Mouse (Mus musculus) spleen, postnatal 14 days (tissue): ENCODE measurements around the gene Mapkapk2.
"Not testable (repeated sequence)": the region's sequence is repeated elsewhere in the genome, so short reads cannot be mapped to it uniquely, and the experiment has no call there.

ENCODE experiments used
- DNase-seq, 2 experiments: peaks; one replicate each; pipeline ENCODE4 v3.0.0; 2021 to 2022; ENCODE audit warnings: low spot score in 2 of 2

Mapkapk2 gene

DNA sequence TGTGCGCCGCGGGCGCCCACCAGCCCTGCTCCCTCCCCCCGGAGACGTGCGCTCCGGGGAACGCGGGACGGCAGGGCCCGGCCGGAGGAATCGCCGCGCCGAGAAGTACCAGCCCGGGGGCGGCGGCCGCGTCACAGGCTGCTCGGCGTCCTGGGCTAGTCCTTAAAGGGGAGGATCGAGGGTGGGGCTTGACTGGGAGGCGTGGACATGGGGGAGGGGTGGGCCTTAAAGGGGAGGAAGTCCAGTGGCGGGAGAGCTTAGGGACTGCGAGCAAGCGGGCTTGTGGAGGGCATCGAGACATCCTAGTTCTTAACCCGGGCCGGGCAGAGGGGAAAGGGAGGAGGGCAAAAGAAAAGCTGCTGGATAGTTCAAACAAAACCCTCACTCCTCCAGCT lies at the start of gene Mapkapk2:
Gene Mapkapk2, minus strand, starts transcription at position 127 of the 395 bp plus-strand sequence.
- DNase-seq, result peak; percentile 83 to 87

DNA sequence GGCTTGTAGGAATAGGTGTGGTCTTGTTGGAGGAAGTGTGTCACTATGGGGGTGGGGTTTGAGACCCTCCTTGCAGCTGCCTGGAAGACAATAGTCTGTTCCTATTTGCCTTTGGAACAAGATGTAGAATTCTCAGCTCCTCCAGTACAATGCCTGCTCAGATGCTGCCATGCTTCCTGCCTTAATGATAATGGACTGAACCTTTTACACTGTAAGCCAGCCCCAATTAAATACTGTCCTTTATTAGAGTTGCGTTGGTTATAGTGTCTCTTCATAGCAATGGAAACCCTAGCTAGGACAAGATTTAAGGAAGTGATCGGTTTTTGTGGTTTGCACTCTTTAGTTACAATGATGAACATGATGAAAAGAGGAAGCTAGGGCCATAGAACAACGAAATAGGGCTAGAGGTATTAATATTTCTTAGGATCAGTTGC lies 48.6 kb upstream of the Mapkapk2 start:
- DNase-seq, result no peak

DNA sequence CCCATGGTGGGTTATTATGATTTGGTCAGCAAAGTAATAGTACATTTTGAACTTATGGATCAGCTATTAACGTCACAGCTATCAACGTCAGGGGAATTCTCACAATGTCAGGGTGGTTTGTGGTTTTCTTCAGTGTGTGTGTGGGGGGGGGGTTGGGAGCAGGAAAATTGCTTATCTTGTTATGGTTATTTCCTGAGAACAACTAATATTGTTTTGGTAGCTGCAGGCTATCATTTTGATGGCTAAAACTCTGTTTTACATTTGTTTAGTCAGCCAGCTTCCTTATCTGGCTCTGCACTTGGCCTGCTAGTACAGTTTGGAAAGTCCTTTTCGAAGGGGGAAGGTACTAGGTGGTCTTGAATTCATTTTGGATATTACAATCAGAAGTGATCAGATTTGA lies 47.6 kb upstream of the Mapkapk2 start:
- not testable (repeated sequence) for DNase-seq

DNA sequence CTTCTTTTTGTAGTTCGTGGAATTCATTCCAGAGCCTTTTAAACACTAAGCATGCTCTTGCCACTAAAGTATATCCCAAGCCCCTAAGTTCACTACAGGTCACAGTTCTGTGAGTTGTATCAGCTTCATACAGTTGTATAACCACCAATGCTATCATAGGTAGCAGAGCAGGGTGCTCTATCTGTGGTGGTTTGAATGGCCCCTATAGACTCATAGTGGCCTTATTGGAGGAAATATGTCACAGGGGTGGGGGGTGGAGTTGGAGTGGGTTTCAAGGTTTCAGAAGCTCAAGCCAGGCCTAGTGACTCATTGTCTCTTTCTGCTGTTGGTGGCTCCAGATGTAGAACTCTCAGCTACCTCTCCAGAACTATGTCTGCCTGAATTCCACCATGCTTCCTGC lies 44.8 kb upstream of the Mapkapk2 start:
- DNase-seq, result no peak

DNA sequence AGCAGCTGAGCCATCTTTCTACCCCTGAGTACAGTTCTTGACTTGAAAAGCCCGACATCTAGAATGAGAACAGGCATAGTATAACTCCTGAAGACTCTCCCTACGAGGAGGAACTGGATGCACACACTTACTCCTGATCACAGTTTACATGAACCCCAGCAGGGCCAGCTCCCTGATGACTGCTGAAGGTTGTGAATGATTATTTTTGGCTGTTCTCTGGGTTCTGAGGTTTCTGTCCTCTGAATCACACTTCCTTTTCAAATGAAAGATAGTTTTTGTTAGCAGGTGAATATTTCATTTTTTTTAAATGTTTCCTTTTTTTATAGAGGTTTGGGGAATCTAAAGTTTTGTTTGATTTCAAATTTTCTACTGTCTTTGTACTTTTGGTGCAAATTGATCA lies 43.8 kb upstream of the Mapkapk2 start:
- no peak for DNase-seq

DNA sequence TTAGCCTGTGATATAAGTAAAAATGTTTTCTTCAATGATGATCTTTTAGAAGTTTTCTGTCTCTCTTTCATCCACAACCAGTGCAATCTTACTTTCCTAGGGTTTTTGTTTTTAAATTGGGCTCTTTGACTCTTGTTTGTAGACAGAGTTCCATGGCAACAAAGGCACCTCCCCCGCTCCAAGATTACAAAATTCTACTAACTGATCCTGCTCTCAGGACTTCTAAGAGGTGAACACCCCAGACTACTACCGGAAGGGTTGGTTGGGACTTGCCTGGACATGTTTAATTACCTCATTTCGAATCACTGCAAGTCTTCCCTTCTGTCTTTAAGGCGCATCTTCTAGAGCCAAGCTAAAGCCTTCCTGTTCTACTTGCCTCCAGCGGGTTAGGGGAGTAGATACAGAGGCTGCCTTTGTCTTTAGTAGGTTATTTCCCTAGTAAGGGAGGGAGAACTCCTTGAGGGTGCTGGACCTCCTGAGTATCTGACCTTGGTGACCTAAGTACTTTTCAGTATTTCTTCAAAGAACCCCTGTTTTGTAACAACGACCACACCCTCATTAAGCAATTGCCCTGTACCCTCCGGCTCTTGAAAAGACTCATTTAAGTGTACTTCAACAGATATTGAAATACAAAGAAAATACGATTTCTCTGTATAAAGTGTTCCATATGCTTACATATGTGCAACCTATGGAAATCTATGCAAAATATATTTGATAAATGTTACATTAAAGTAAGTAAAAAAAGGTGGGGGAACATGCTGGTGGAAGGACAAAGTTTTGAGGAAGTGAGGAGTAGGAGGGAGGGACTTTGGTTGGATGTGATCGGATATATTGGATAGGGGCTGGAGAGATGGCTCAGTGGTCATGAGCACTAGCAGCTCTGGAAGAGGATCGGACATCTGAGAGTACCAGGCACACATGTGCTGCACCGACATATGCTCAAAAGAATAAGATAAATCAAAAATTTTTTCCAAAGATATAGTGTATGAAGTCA lies 41.8 kb upstream of the Mapkapk2 start:
- DNase-seq, result no peak

DNA sequence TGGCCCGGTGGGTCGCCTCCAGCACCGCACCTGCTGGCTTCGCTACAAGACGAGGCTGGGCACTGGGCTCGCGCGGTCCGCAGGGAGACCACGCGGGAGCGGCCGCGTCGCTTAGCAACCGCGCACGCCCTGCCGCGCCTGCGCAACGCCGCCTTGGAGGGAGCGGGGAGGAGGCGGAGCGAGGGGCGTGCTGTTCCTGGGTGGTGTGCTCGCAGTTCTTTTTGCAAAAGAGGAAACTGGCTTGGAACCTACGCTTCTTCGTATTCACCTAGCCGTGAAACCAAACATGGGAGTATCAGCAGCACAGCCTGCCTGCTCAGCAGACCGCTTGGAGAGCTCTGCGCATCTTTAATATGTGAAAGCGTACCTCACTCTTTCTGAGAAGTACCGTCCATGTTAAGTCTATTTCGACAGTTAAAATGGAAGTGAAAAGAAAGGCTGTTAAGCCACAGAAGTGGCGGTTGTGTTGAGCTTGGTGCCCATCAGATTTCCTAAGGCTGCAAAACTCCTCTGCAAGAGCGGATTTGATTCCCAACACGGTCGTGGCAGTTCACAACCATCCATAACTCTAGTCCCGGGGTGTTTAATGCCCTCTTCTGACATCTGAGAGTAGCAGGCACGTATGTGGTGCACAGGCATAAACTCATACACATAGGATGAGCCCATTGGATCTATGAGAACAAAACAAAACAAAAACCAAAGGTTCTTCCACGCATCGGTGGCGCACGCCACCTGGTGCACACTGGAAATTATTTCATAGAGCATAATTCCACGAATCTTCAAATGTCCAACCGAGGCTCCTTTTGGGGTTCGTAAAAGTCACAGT lies 40.8 kb upstream of the Mapkapk2 start, which contains the start of gene Dyrk3:
Gene Dyrk3, minus strand, starts transcription at position 150 of the 826 bp plus-strand sequence.
- peak; percentile 85 to 90 for DNase-seq

DNA sequence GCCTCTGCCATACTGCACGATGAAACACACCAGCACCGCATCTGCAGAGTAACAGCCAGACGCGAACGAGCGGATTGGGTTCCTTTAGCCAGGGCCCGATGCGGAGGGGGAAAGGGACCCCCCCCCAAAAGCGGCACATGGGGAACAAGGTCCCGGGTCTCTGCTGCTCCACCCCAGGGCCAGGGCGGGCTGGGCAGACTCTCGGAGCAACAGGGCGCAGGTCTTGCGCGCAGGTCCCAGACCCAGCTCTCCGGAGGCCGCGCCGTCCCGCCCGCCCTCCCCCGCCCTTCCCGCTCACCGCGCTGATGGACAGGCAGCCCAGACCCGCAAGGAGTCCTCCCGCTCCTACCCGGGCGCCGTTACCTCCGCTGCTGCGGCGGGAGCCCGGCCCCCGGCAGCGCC lies 40.1 kb upstream of the Mapkapk2 start:
- peak in 1 of 2 experiments; percentile 33 for DNase-seq

DNA sequence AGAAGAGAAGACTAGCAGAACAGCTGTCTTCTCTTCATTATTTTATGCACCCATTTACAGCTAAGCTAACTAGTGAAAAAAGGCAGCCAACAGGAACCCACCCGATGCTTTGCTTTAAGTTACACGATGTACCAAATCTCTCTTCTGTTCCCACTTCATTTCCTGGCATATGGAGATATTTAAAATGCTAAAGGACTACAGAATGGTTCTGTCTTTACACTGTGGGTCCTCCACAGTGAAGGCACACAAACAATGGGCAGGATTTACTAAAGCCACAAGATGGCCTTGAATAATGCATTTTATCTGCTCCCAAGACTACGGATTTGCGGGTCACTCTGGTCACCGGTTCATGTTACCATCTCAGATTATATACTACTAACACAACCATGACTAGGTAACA lies 39.5 kb upstream of the Mapkapk2 start:
- DNase-seq, result no peak

DNA sequence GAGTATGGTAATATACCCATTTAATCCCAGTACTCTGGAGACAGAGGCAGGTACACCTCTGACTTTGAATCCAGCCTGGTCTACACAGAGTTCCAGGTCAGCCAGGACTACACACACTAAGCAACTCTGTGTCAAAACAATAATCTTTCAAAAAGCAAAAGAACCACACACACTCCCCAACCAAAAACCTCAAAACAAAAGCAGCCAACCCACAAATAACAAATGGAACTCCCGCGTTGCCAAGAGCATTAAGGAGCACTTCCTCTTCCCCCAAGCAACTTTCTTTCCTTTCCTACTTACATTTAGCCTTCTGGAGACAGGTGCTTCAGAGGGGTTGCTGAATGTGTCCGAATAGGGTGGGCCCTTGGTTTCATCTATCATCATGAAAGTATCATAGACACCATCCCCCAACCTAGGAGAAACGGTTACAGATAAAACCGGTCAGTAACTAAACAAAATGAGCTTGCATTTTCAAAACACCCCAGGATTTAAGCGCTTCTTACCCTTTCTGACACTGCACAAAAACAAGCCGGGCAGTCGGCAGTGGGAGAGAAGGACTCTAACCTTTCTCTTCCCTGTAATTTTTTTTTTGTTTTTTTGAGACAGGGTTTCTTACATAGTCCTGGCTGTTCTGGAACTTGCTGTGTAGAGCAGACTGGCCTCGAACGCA lies 38.5 kb upstream of the Mapkapk2 start:
- DNase-seq, result no peak

DNA sequence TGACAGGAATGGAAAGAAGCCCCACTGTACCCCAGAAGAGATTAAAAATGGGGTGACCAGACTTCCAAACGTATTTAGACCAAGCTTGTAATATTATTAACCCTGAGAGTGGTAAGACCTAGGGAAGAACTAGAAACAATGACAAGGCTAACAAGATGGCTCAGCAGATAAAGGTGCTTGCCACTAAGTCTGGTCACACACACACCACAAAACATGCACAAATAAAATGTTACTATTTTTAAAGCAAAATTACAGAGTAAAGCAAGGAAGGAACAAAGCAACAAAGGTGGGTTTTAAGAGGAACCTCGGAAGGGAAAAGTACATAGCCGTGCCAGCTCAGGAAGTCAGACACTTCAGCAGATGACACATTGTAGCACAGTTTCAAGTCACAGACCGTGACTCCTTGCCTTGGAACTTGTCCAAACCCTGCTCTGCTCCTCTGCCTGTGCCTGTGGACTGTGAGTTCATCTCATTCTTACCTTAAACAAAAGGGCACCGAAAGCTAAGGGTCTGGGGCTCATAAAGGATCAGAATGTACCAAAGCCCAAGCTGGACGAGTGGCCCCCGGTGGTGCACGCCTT lies 37.4 kb upstream of the Mapkapk2 start:
- peak in 1 of 2 experiments; percentile 38 for DNase-seq

DNA sequence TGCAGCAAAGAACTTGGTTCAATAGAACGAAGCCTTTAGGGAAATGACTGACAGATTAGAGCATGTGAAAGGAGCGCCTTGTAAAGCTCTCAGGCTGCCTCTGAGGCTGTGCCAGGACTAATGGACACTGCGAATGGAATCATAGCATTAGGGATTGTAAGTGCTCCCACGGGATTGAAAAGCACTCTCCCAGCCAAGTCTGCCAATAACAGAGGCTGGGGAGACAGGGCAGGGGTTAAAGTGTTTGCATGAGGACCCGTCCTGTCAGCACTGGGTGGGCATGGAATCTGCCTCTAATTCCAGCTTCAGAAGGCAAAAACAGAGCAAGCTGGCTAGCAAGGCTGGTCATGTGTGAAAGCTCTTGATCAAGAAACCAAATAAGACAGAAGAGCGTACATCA lies 36.6 kb upstream of the Mapkapk2 start:
- DNase-seq, result no peak

DNA sequence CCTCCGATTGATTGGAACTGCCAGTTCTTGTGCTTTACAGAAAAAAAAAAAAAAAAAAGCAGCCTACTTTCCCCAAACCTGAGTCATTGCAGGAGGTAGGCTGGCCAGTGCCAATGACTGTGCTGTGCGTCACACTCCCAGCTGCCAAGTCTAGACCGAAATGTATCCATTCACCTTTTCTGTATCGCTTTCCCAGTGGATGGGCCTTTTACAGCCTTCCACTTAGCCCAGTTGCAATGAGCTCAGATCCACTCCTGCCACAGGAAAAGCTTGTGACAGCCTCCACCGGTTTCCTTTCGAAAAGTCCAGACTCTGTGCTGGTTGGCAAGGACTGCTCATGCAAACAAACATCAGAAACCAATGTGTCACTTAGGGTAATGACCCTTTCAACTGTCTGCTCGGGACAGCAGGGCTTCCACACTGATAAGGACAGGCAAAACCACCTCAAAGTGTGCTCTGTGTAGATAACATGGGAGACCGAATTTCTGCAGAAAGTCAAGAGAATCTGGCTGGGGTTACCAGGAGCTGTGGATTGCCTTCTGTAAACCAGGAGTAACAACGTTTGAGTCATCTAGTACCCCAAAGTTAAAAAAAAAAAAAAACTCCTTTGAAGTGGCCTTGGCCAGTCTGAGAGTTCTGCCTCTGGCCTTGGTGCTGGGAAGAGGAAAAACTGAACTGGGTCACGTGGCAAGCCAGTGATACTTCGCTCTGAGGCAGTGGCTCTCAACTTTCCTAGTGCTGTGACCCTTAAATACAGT lies 28.5 kb upstream of the Mapkapk2 start:
- DNase-seq, result peak; percentile 37 to 39

DNA sequence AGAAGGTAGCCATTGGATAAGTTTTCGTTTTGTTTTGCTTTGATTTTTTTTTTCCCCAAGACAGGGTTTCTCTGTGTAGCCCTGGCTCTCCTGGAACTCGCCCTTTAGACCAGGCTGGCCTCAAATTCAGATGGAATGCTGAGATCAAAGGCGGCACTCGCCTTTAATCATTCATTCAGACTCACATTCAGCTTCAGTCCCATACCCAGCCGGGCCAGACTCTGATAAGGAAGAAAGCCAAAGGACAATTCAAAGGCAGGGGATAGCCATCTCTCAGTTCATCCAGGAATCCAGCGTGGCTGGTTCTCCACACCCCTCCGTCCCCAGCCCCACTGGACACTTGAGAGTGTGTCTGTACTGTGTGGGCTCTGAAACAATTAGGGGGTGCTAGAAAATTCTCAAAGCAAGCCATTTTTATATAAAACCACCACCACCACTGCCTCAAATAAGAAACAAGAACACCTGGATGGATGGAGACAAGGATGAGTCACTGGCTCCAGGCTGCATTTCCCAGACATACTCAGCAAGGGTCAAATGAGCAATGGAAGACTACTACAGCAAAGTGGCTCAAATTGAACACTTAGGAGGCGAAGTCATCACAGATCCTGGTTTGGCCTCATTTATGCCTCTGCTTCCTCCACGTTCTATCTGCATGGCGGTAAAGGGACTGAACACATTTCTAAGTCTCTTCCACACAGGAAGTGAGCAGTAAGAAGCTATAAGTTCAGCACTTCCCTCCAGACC lies 26.1 kb upstream of the Mapkapk2 start:
- DNase-seq, result no peak

DNA sequence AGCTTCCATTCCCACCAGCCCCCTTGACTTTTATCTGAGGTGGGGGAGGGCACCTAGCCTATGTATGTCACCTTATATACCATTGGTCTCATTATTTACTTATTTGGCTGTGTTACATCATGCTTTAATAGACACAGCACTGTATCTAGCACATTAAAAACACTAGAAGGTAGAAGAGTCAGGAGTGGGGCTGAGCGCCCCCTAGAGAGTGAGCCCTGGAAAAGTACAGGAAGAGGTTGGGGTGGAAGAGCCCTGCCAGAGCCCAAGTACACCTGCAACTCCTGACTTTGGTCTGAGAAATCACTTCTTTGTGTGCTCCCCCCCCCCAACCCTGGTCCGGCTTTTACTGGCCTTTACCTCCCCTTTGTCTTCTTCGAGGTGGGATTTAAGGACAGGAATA lies 24.4 kb upstream of the Mapkapk2 start:
- peak; percentile 38 to 45 for DNase-seq

DNA sequence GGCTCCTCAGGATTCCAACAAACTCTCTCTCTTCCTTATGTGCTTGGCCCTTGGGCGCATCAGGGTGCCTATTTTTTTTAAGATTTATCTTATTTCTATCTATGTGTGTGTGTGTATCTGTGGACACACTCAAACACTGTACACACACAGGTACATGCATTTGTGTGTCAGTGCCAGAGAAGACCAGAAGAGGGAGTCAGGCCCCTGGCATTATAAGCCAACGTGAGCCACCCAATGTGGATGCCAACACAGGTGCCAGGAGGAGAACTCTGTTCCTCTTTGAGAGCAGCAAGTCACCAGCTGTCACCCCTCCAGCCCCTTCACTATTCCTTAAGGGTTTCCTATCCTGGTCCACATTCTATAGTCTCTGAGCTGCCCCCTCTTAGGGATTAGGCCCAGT lies 21.4 kb upstream of the Mapkapk2 start:
- peak; percentile 46 to 68 for DNase-seq

DNA sequence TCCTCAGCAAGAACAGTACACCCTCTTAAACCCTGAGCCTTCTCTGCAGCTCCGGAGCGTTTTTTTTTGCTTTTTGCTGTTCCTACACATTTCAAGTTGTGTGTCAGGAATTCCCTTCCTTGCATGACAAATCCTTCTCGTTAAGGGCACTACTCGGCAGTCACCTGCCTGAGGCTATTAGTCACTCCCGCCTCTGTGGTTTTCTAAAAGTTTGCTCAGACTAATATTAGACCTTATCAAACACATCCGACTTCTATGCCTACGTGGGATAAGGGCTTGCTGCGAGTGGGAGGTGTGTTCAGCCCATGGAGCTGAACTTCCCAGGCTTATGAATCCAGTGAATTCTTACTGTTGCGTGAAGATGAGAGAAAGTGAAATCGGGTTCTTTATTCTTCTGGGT lies 20.9 kb upstream of the Mapkapk2 start:
- DNase-seq, result no peak

DNA sequence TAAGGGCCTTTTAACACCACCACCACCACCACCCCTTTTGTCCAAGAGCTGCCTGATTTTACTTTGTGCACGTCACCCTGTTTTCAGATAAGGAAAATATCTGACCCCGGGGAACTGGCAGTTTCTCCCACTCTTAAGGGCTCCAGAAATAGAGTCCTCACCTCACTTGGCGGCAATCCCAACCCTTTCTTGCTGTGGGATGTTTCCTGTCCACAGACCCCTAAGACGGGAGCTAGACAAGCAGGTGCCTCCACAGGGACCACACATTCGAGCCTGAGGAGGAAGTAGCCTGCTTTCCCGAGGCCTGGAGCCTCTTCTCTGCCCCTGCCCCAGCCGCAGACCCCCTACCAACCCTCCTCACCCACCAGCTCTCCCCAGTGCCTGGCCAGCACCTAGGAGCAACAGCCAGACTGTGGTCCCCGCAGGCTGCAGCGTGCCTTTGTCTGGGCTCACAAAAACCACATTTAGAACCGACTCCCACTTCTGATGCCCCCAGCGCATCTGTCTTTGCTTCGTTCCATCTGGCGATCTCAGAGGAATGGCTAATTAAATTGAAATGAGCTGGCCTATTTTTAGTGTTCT lies 18.9 kb upstream of the Mapkapk2 start:
- DNase-seq, result no peak

DNA sequence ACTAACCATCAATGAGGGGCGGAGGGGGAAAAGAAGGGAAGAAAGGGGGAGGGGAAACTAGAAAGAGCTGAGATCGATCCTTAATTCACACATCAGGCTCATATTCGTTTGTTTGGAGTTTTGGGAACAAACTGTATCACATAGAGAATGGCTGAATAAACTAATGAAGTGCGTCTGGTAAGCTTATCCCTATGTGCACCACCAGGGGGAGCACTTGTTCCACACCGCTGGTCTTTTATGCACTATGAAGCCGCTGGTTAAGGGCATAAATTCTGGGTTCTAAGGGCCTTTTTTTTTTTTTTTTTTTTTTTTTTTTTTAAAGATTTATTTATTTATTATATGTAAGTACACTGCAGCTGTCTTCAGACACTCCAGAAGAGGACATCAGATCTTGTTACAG lies 18.3 kb upstream of the Mapkapk2 start:
- DNase-seq, result peak; percentile 37 to 69

DNA sequence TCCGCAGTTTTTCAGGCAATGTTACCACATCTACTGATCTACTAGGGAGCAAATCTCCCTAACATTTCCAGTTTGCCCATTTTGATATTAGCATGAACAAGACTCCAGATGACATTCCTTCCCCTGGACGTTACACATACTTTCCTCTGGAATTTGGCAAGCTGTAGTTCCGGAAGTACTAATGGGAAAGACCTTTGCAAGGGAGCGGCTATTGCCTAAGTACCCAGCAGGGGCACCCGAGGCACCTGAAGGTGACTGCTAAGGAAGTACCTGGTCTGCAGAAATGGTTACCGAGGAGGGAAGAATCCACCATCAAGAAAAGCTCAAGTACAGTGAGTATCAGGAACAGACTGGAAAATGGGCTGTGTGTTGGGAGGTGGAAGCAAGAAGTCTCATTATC lies 14.9 kb upstream of the Mapkapk2 start:
- no peak for DNase-seq
